Mouse (Mus musculus): Measurements from ENCODE around the gene Iqck.

DNA sequence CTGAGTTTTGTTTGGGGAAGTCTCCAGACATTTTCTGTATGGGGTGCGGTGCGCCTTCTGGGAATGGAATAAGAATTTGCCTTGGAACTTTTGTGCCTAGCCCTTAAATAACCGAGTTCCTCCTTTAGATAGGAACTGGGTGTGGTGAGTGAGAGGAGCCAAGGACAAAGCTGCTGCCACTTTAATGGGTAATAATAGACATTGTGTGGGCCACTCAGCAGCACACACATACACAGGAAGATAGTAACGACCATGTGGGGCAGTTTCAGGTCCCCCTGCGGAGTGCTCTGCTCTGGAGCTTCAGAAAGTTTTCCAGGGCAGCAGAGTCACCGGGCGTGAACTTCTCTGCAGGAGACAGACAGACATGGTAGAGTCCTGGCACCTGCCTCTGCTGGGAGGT lies 34.2 kb upstream of the Iqck start:
- TF ChIP-seq POLR2A (IDR thresholded peaks at IDR 0.05; ENCODE audit: borderline replicate concordance, insufficient read depth, low read length): no peak
- no peak for TF ChIP-seq CTCF (IDR thresholded peaks at IDR 0.05; ENCODE audit: borderline replicate concordance, insufficient read depth, low read depth, low read length)

Measured in cerebellum, adult 2 months (tissue).